Mouse (Mus musculus) gastrocnemius, adult 2 months (tissue): ENCODE measurements around the gene Nfat5. TPM values are rescaled to one million over a fixed set of nuclear protein-coding genes. Genes with fewer than 3 reads are reported as not detected.

Experiments
- DNase-seq: peaks from one replicate; pipeline ENCODE4 v3.0.0; 2022
- H3K27ac ChIP-seq: fragments of 200-600 bp; 2 replicates; pipeline ENCODE4 v1.8.1; 2022; ENCODE audit warnings: mild to moderate bottlenecking
- H3K4me3 ChIP-seq: fragments of 200-600 bp; 2 replicates; pipeline ENCODE4 v1.8.1; 2022; ENCODE audit warnings: mild to moderate bottlenecking, moderate library complexity
- CTCF ChIP-seq: fragments of 200-600 bp; IDR thresholded peaks from 2 replicates; pipeline ENCODE4 v1.8.1; 2022; ENCODE audit warnings: antibody characterized with exemption, mild to moderate bottlenecking, moderate library complexity
- intact Hi-C: fragments of 180-260 bp; cut with DNase I; formaldehyde crosslinking; loops from one replicate; pipeline ENCODE4 v1.15.1; 2025
- total RNA-seq, 2 experiments: library from RNA; stranded (reverse); gene quantifications; 2 replicates each; pipeline ENCODE4 v1.2.3; 2021

Gene Nfat5
- total RNA-seq, 2 experiments from 2014 or later, result 15.1 to 21.8 TPM

DNA sequence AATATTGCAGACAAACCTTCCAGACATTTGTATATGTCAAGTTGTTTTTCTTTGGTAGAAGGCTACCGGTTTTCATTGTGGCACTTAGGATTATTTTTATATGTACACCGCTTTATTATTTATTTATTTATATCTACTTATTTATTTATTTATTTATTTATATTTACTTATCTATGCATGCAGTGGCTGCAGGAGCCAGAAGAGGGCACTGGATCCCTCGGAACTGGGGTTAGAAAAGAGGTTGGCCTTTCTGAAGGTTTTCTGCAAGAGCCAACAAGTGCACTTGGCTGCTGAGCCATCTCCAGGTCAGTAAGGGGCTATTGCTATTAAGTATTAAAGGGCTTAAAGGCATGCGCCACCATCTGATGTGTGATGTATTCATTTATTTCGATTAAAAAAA, 94.6 kb downstream of the Nfat5 start:
- TF ChIP-seq CTCF, result peak; percentile 62
- peak; percentile 53 for DNase-seq
- H3K27ac ChIP-seq, result 0 out of 2 replicates have a peak overlapping the region, but pooled peaks have one; percentile 2
- no peak overlapping the region for H3K4me3 ChIP-seq
- intact Hi-C loops, result loop anchor here (10.0 kb wide), 1 partner anchor 187 kb away; no protein-coding TSS in a partner anchor

- DNase-seq, result no peak
- intact Hi-C loops, result loop anchor here (10.0 kb wide), 1 partner anchor 185 kb away; no protein-coding TSS in a partner anchor
Measured at GRCm38 (mm10) chr8:107389557-107389956, 96.3 kb downstream of the Nfat5 start.

DNA sequence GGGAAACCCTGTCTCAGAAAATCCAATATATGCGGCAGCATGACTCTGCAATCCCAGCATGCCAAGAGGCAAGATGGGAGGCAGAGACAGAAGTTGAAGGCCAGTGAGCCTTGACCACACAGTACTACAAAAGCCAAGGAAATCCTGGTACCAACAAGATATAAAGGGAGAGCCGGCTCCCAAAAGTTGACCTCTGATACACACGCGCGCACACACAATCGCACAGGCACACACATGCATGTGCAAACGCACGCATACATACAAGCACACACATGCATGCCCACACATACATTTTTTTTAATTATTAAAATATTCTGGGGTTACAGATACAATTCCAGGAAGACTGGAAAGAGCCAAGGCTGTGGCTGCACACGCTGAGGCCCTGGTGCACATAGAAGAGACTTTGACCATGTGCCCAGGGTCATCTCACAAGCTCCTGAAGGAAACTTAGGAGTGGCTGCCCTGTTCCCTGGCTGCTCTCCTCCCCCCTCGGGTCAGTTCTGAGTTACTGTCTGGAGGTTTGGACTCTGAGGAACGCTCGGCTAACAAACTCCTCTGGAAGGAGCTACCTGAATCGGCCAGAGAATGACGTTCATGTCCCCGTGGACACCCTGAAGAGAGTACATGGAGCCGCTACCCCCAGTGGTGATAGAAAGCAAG, 97.3 kb downstream of the Nfat5 start:
- no peak overlapping the region for H3K4me3 ChIP-seq
- intact Hi-C loops, result no loop called here
- H3K27ac ChIP-seq, result no peak overlapping the region
- TF ChIP-seq CTCF, result no peak
- DNase-seq, result no peak

More at GRCm38 (mm10) chr8:107389557-107389956, 96.3 kb downstream of the Nfat5 start:
- no peak for TF ChIP-seq CTCF
- Histone ChIP-seq H3K4me3 (no peak overlapping the region), H3K27ac (no peak overlapping the region)

- intact Hi-C loops, result no loop called here
- no peak for DNase-seq
- Histone ChIP-seq H3K27ac (no peak overlapping the region), H3K4me3 (no peak overlapping the region)
- TF ChIP-seq CTCF, result no peak
Measured at GRCm38 (mm10) chr8:107391136-107391516, 97.9 kb downstream of the Nfat5 start.

DNA sequence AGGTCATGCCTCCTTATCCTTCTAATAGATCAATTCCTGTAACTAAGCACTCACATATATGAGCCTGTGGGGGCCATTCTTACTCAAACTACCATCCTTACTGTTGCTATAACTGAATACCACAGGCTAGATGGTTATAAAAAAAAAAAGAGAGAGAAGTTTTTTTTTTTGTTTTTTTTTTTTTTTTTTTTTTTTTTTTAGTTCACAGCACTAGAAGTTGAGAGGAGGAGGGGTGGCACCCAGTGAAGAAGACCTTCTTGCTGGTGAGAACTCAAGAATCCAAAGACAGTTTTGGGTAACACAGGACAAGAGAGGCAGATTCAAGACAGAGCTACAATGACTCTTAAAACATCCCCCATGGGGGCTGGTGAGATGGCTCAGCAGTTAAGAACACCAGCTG, 102.1 kb downstream of the Nfat5 start:
- intact Hi-C loops, result no loop called here
- TF ChIP-seq CTCF, result no peak
- Histone ChIP-seq H3K27ac (no peak overlapping the region; the same call in 1 of the 2 replicates), H3K4me3 (no peak overlapping the region)
- no peak for DNase-seq

- H3K4me3 ChIP-seq, result no peak overlapping the region
- H3K27ac ChIP-seq, result peak overlapping the region; percentile 59; the same call in 1 of the 2 replicates
- intact Hi-C loops, result no loop called here
- no peak for TF ChIP-seq CTCF
- peak; percentile 32 for DNase-seq
Measured at GRCm38 (mm10) chr8:107396106-107396670, 102.9 kb downstream of the Nfat5 start.

- intact Hi-C loops, result no loop called here
- no peak for DNase-seq
- TF ChIP-seq CTCF, result no peak
- Histone ChIP-seq H3K4me3 (no peak overlapping the region), H3K27ac (0 out of 2 replicates have a peak overlapping the region, but pooled peaks have one; percentile 8)
Measured at GRCm38 (mm10) chr8:107397665-107398064, 104.4 kb downstream of the Nfat5 start.

DNA sequence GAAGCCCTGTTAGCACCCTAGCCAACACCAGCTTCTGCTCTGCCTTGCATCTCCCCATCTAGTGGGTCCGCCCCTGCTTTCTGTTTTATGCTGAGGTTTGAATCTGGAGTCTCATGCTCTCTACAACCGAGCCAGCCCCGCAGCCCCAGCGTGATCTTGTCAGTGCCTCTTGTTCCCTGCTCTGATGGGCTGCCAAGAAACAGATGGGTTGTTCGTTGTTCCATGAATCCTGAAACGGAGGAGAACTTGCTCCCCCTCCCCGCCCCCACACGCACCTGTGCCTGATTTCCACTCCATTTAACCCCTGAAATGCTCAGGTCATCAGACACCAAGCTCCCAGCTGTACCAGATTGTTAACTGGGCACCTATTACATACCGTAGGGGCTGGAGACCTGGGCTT, 106.2 kb downstream of the Nfat5 start:
- intact Hi-C loops, result no loop called here
- no peak overlapping the region; the same call in 1 of the 2 replicates for H3K27ac ChIP-seq
- TF ChIP-seq CTCF, result no peak
- DNase-seq, result no peak
- H3K4me3 ChIP-seq, result no peak overlapping the region

GRCm38 (mm10) chr8:107401866-107402265, 108.6 kb downstream of the Nfat5 start:
- intact Hi-C loops, result no loop called here
- H3K4me3 ChIP-seq, result peak overlapping the region; percentile 74; the same call in 1 of the 2 replicates
- DNase-seq, result no peak
- peak overlapping the region; percentile 84 for H3K27ac ChIP-seq
- TF ChIP-seq CTCF, result no peak

- Histone ChIP-seq H3K27ac (peak within 1 kb of the TSS; percentile 84), H3K4me3 (peak within 1 kb of the TSS; percentile 74)
- peak; percentile 88 for DNase-seq
- TF ChIP-seq CTCF, result no peak
- intact Hi-C loops, result no loop called here
Measured at GRCm38 (mm10) chr8:107403038-107403781, 109.9 kb downstream of the Nfat5 start, which contains the start of gene Nqo1. Gene Nqo1 (minus strand): TSS chr8:107403206.

GRCm38 (mm10) chr8:107404057-107404456, 110.8 kb downstream of the Nfat5 start:
- intact Hi-C loops, result no loop called here
- Histone ChIP-seq H3K4me3 (peak overlapping the region; percentile 74), H3K27ac (peak overlapping the region; percentile 84)
- DNase-seq, result no peak
- no peak for TF ChIP-seq CTCF

- no peak for DNase-seq
- Histone ChIP-seq H3K4me3 (no peak overlapping the region), H3K27ac (no peak overlapping the region)
- intact Hi-C loops, result no loop called here
- no peak for TF ChIP-seq CTCF
Measured at GRCm38 (mm10) chr8:107405935-107406334, 112.7 kb downstream of the Nfat5 start.

DNA sequence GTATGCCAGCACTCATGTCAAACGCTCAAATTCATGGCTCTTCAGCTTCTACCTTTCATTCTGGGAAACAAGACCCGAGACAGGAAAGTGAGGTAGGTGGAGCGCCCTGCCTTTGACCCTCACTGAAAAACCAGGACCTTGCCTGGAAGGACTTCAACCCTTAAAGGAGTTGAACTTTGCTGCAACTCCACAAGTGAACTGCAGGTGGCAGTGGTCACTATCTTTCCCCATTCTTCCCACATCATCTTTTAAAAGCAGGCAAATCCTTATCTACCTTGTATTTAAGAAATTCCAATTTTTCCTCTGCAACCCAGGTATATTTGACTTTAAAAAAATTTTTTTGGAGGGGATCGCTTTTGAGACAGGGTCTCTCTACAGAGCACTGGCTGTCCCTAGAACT, 118.1 kb downstream of the Nfat5 start:
- peak; percentile 67 for TF ChIP-seq CTCF
- no peak overlapping the region for H3K27ac ChIP-seq
- DNase-seq, result no peak
- no peak overlapping the region for H3K4me3 ChIP-seq
- intact Hi-C loops, result no loop called here
